Mouse (Mus musculus): ENCODE measurements at regions not wholly inside any gene's neighbourhood (a gene's known extent, or its start where the extent isn't known, plus 50 kb on each side); places are given as distances from the start of the nearest gene placed in this dataset.

- H3K4me3 ChIP-seq = no peak overlapping the region
- WGBS = 88% methylated on average over 13 of the region's 13 CpGs
- no peak for DNase-seq (ENCODE audit: low spot score)
- H3K4me1 ChIP-seq = no peaks in the 10 kb centered on the region; the same call in 1 of the 2 replicates
- no peak overlapping the region for H3K27ac ChIP-seq
- no peaks in the 10 kb centered on the region for H3K36me3 ChIP-seq
- no peaks in the 10 kb centered on the region for H3K9me3 ChIP-seq (replicated peaks)
- no peaks in the 10 kb centered on the region for H3K27me3 ChIP-seq (ENCODE audit: low read depth, poor library complexity, severe bottlenecking)
Measured at GRCm38 (mm10) chr19:30450869-30451542, 98.5 kb downstream of the Dkk1 start.

GRCm38 (mm10) chr19:30451543-30451920 is 97.9 kb downstream of the Dkk1 start:
- H3K27ac ChIP-seq = no peak overlapping the region
- no peak overlapping the region for H3K4me3 ChIP-seq
- H3K27me3 ChIP-seq (ENCODE audit: low read depth, poor library complexity, severe bottlenecking) = no peaks in the 10 kb centered on the region
- no peaks in the 10 kb centered on the region for H3K36me3 ChIP-seq
- no peak for DNase-seq (ENCODE audit: low spot score)
- WGBS = 71% methylated on average over 8 of the region's 8 CpGs
- H3K9me3 ChIP-seq (replicated peaks) = no peaks in the 10 kb centered on the region
- no peaks in the 10 kb centered on the region; the same call in 1 of the 2 replicates for H3K4me1 ChIP-seq

GRCm38 (mm10) chr19:30452671-30453070 is 96.8 kb downstream of the Dkk1 start:
- no peak for DNase-seq (ENCODE audit: low spot score)
- no peak overlapping the region for H3K4me3 ChIP-seq
- WGBS = 94% methylated on average over 11 of the region's 11 CpGs
- no peaks in the 10 kb centered on the region for H3K9me3 ChIP-seq (replicated peaks)
- no peak overlapping the region for H3K27ac ChIP-seq
- no peaks in the 10 kb centered on the region for H3K36me3 ChIP-seq
- no peaks in the 10 kb centered on the region; the same call in 1 of the 2 replicates for H3K4me1 ChIP-seq
- H3K27me3 ChIP-seq (ENCODE audit: low read depth, poor library complexity, severe bottlenecking) = no peaks in the 10 kb centered on the region

GRCm38 (mm10) chr19:30483436-30483835 is 66.0 kb downstream of the Dkk1 start:
- Histone ChIP-seq H3K4me1 (peaks cover 8% of the 10 kb centered on the region), H3K9me3 (replicated peaks) (no peaks in the 10 kb centered on the region), H3K36me3 (no peaks in the 10 kb centered on the region), H3K27ac (no peak overlapping the region), H3K4me3 (no peak overlapping the region), H3K27me3 (ENCODE audit: low read depth, poor library complexity, severe bottlenecking) (no peaks in the 10 kb centered on the region)
- no peak for DNase-seq (ENCODE audit: low spot score)
- 62% methylated on average over 4 of the region's 4 CpGs for WGBS

- DNase-seq (ENCODE audit: low spot score) = peak; percentile 51
Measured at GRCm38 (mm10) chr19:30489786-30490185, 59.7 kb downstream of the Dkk1 start.

GRCm38 (mm10) chr19:30490916-30491315 is 58.5 kb downstream of the Dkk1 start:
- Histone ChIP-seq H3K27ac (no peak overlapping the region), H3K9me3 (replicated peaks) (no peaks in the 10 kb centered on the region), H3K4me3 (no peak overlapping the region), H3K36me3 (no peaks in the 10 kb centered on the region), H3K4me1 (peaks cover 15% of the 10 kb centered on the region), H3K27me3 (ENCODE audit: low read depth, poor library complexity, severe bottlenecking) (no peaks in the 10 kb centered on the region)
- 46% methylated on average over 9 of the region's 9 CpGs for WGBS
- DNase-seq (ENCODE audit: low spot score) = peak; percentile 32

More at GRCm38 (mm10) chr19:30489786-30490185, 59.7 kb downstream of the Dkk1 start:
- H3K36me3 ChIP-seq = no peaks in the 10 kb centered on the region
- H3K4me3 ChIP-seq = no peak overlapping the region
- WGBS = 10% methylated on average over 3 of the region's 3 CpGs
- H3K4me1 ChIP-seq = peaks cover 15% of the 10 kb centered on the region
- H3K27me3 ChIP-seq (ENCODE audit: low read depth, poor library complexity, severe bottlenecking) = no peaks in the 10 kb centered on the region
- no peaks in the 10 kb centered on the region for H3K9me3 ChIP-seq (replicated peaks)
- 0 out of 2 replicates have a peak overlapping the region, but pooled peaks have one; percentile 30 for H3K27ac ChIP-seq

All from limb, embryonic 10.5 days (tissue).